Mouse (Mus musculus) myocyte (in vitro differentiated cells): ENCODE data around the gene B3gnt8. TPM values are rescaled to one million over a fixed set of nuclear protein-coding genes. Genes with fewer than 3 reads are reported as not detected.
A peak's percentile ranks its signal among the peaks of the same experiment; 100 is the strongest.

Experiments used
- H3K27me3 ChIP-seq: one replicate; pipeline ENCODE4 v1.6.1; 2011; ENCODE audit not compliant: control insufficient read depth, insufficient read depth, insufficient read length
- H3K36me3 ChIP-seq: one replicate; pipeline ENCODE4 v1.6.1; 2011; ENCODE audit not compliant: control insufficient read depth, insufficient read depth
- H3K4me2 ChIP-seq: one replicate; pipeline ENCODE4 v1.6.1; 2011; ENCODE audit warnings: low read depth, control low read depth
- H3K4me3 ChIP-seq: one replicate; pipeline ENCODE4 v1.5.1; 2011; ENCODE audit warnings: mild to moderate bottlenecking, control low read depth, moderate library complexity
- H3K79me2 ChIP-seq: one replicate; pipeline ENCODE4 v1.6.1; 2011; ENCODE audit not compliant: control insufficient read depth, insufficient read depth
- H3ac ChIP-seq: one replicate; pipeline ENCODE4 v1.6.1; 2011; ENCODE audit not compliant: control insufficient read depth, insufficient read length
- CEBPB ChIP-seq: IDR thresholded peaks from 2 replicates; pipeline ENCODE4 v1.6.1; 2011; ENCODE audit warnings: mild to moderate bottlenecking, moderate library complexity; ENCODE audit not compliant: poor library complexity, insufficient read depth, severe bottlenecking
- E2F4 ChIP-seq: IDR thresholded peaks from one replicate; pipeline ENCODE4 v1.6.1; 2011; ENCODE audit warnings: mild to moderate bottlenecking, control low read depth, moderate library complexity; ENCODE audit not compliant: insufficient read depth
- MAX ChIP-seq: IDR thresholded peaks from one replicate; pipeline ENCODE4 v1.6.1; 2011; ENCODE audit warnings: low read depth, mild to moderate bottlenecking, control low read depth
- MYOD1 ChIP-seq, 3 experiments: IDR thresholded peaks; one replicate each; pipeline ENCODE4 v1.6.1; 2011; ENCODE audit warnings: control low read depth in 2 of 3, low read depth in 2 of 3, mild to moderate bottlenecking in 2 of 3, moderate library complexity in 1 of 3; ENCODE audit not compliant: insufficient read length in 2 of 3, control insufficient read depth in 1 of 3
- MYOG ChIP-seq, 3 experiments: IDR thresholded peaks; one replicate each; pipeline ENCODE4 v1.6.1; 2011; ENCODE audit warnings: control low read depth in 2 of 3, low read depth in 2 of 3, mild to moderate bottlenecking in 2 of 3; ENCODE audit not compliant: insufficient read length in 2 of 3, control insufficient read depth in 1 of 3, insufficient read depth in 1 of 3
- POLR2A ChIP-seq: IDR thresholded peaks from one replicate; pipeline ENCODE4 v1.6.1; 2011; ENCODE audit warnings: low read depth, mild to moderate bottlenecking, control low read depth, moderate library complexity; ENCODE audit not compliant: insufficient read length
- POLR2AphosphoS2 ChIP-seq: IDR thresholded peaks from one replicate; pipeline ENCODE4 v1.6.1; 2011; ENCODE audit warnings: low read depth, control low read depth; ENCODE audit not compliant: insufficient read length
- REST ChIP-seq: IDR thresholded peaks from one replicate; pipeline ENCODE4 v1.6.1; 2011; ENCODE audit warnings: mild to moderate bottlenecking, control low read depth, moderate library complexity; ENCODE audit not compliant: insufficient read depth, insufficient read length
- SRF ChIP-seq: IDR thresholded peaks from one replicate; pipeline ENCODE4 v1.6.1; 2011; ENCODE audit warnings: low read depth; ENCODE audit not compliant: control insufficient read depth, insufficient read length
- TCF12 ChIP-seq: IDR thresholded peaks from one replicate; pipeline ENCODE4 v1.6.1; 2011; ENCODE audit warnings: mild to moderate bottlenecking, control low read depth; ENCODE audit not compliant: poor library complexity, insufficient read depth, severe bottlenecking
- TCF3 ChIP-seq: IDR thresholded peaks from one replicate; pipeline ENCODE4 v1.6.1; 2011; ENCODE audit warnings: low read depth, control low read depth; ENCODE audit not compliant: insufficient read length
- USF1 ChIP-seq: IDR thresholded peaks from one replicate; pipeline ENCODE4 v1.6.1; 2011; ENCODE audit warnings: low read depth, mild to moderate bottlenecking, control low read depth, moderate library complexity
- polyA plus RNA-seq: library from polyadenylated mRNA; unstranded; fragments of >200 nt; fragmentation: generic; extraction: Trizol; gene quantifications from one replicate; pipeline ENCODE4 v1.2.1, GENCODE M21; 2012; ENCODE audit warnings: missing spikeins

Gene B3gnt8
- polyA plus RNA-seq, 1 experiment, result 3.1 TPM

- Histone ChIP-seq H3ac (no peak overlapping the region), H3K27me3 (peaks cover 4% of the 10 kb centered on the region), H3K4me2 (no peak overlapping the region), H3K4me3 (no peak overlapping the region), H3K79me2 (no peaks in the 10 kb centered on the region), H3K36me3 (no peaks in the 10 kb centered on the region)
- TF ChIP-seq USF1, result no peak
- TF ChIP-seq POLR2A, result no peak
- TF ChIP-seq E2F4, result no peak
- no peak for TF ChIP-seq CEBPB
- no peak for TF ChIP-seq MYOD1 (IDR thresholded peaks at IDR 0.05; ENCODE audit: control insufficient read depth in 1 of 3, insufficient read length in 2 of 3, low read depth in 2 of 3)
- no peak for TF ChIP-seq REST
- TF ChIP-seq MAX, result no peak
- TF ChIP-seq POLR2AphosphoS2, result no peak
- TF ChIP-seq TCF3, result no peak
- TF ChIP-seq MYOG (IDR thresholded peaks at IDR 0.05; ENCODE audit: control insufficient read depth in 1 of 3, insufficient read depth in 1 of 3, insufficient read length in 2 of 3, low read depth in 2 of 3), result no peak
- TF ChIP-seq SRF, result no peak
Measured at GRCm38 (mm10) chr7:25670096-25670495, 43.6 kb downstream of the B3gnt8 start.

DNA sequence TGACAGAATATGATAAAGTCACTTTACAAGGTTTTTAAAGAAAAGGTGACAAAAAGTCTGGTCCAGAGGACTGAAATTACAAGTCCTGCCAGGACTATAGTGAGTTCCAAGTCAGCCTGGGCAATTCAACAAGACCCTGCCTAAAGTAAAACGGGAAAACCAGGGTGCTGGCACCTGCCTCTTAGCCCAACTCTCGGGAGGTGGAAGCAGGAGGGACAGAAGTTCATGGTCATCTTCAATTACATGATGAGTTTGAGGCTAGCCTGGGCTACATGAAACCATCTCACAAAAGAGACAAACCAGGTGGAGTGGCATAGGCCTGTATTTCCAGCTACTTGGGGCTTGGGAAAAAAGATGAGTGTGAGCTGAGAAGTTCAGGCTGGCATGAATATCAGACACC lies 45.2 kb downstream of the B3gnt8 start:
- H3K79me2 ChIP-seq, result no peaks in the 10 kb centered on the region

DNA sequence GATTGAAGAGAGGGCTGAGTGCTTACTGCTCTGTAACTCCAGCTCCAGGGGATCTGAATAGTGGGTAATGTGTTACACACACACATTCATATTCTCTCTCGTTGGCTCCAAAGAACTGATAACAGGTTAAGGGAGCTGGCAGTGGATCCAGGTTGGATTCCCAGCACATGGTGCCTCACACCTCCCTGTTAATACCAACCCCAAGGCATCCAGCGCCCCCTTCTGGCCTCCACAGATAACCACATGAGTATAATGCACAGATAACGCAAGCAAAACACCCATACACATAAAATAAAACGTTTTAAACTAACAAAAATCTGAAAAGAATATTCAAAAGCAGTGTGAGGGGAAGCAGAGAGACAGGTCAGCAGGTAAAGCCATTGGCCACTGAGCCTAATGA lies 46.0 kb downstream of the B3gnt8 start:
- H3K36me3 ChIP-seq, result no peaks in the 10 kb centered on the region
- peaks cover 4% of the 10 kb centered on the region for H3K27me3 ChIP-seq
- H3K4me3 ChIP-seq, result no peak overlapping the region
- H3ac ChIP-seq, result no peak overlapping the region
- H3K79me2 ChIP-seq, result no peaks in the 10 kb centered on the region
- TF ChIP-seq CEBPB, result no peak
- TF ChIP-seq MAX, result no peak
- TF ChIP-seq USF1, result no peak
- no peak for TF ChIP-seq POLR2AphosphoS2
- no peak for TF ChIP-seq REST
- TF ChIP-seq SRF, result no peak
- no peak for TF ChIP-seq POLR2A
- no peak for TF ChIP-seq MYOD1 (IDR thresholded peaks at IDR 0.05; ENCODE audit: control insufficient read depth in 1 of 3, insufficient read length in 2 of 3, low read depth in 2 of 3)
- TF ChIP-seq E2F4, result no peak
- no peak for TF ChIP-seq TCF12
- no peak for TF ChIP-seq TCF3
- no peak for TF ChIP-seq MYOG (IDR thresholded peaks at IDR 0.05; ENCODE audit: control insufficient read depth in 1 of 3, insufficient read depth in 1 of 3, insufficient read length in 2 of 3, low read depth in 2 of 3)
- no peak overlapping the region for H3K4me2 ChIP-seq

More for the DNA sequence above, 45.2 kb downstream of the B3gnt8 start:
- peaks cover 4% of the 10 kb centered on the region for H3K27me3 ChIP-seq
- H3K36me3 ChIP-seq, result no peaks in the 10 kb centered on the region
- TF ChIP-seq MYOG (IDR thresholded peaks at IDR 0.05; ENCODE audit: control insufficient read depth in 1 of 3, insufficient read depth in 1 of 3, insufficient read length in 2 of 3, low read depth in 2 of 3) (no peak), SRF (no peak), USF1 (no peak), MAX (no peak), POLR2A (no peak), POLR2AphosphoS2 (no peak), REST (no peak), E2F4 (no peak), TCF3 (no peak), TCF12 (no peak), CEBPB (no peak)
- no peak overlapping the region for H3K4me2 ChIP-seq
- no peak overlapping the region for H3ac ChIP-seq
- H3K4me3 ChIP-seq, result no peak overlapping the region

GRCm38 (mm10) chr7:25674297-25674696 lies 47.8 kb downstream of the B3gnt8 start:
- no peak overlapping the region for H3K4me3 ChIP-seq
- H3K36me3 ChIP-seq, result no peaks in the 10 kb centered on the region
- peaks cover 4% of the 10 kb centered on the region for H3K27me3 ChIP-seq
- no peaks in the 10 kb centered on the region for H3K79me2 ChIP-seq
- no peak for TF ChIP-seq SRF
- peak; percentile 8 for TF ChIP-seq POLR2AphosphoS2
- H3K4me2 ChIP-seq, result no peak overlapping the region
- H3ac ChIP-seq, result no peak overlapping the region

DNA sequence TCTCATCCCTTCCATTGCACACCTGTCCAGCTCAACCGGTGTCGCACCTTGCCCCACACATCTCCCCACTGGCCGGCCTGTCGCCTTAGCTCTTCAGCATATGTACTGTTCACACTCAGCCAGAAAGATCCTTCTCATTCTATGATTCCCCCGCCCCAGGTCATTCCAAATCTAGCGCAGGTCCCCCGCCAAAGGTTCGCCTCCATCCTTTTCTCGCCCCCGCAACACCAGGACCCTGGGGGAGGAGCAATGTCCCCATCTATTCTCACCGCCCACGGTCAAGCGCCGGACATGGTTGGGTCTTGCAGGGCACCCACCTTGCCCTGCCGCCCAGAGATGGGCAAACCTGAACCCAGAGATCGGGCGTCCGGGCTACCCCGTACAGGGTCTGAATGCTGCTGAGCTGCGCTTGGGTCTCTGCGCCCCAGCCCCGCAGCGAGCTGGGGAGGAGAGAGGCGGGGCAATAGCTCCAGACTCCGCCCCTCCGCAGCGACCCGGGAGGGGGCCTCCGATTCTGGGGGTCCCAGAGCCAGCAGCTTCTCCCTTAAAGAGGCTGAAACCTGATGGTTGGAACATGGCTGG lies 48.4 kb downstream of the B3gnt8 start, which contains the start of gene Tmem91:
Tmem91 (minus strand) TSS at position 448 of the 582 bp plus-strand sequence.
- Histone ChIP-seq H3K36me3 (no peaks in the 10 kb centered on the region), H3K4me2 (no peak within 1 kb of the TSS), H3ac (no peak within 1 kb of the TSS), H3K4me3 (no peak within 1 kb of the TSS), H3K79me2 (no peaks in the 10 kb centered on the region), H3K27me3 (peaks cover 4% of the 10 kb centered on the region)
- TF ChIP-seq CEBPB (no peak), MYOG (IDR thresholded peaks at IDR 0.05; ENCODE audit: control insufficient read depth in 1 of 3, insufficient read depth in 1 of 3, insufficient read length in 2 of 3, low read depth in 2 of 3) (no peak)
